Mouse (Mus musculus) liver, adult 10 weeks (tissue): Measurements from ENCODE around the gene Ccdc115. TPM values are rescaled to one million over a fixed set of nuclear protein-coding genes. Genes with fewer than 3 reads are reported as not detected.

ENCODE experiments used
- polyA plus RNA-seq: library from polyadenylated mRNA; stranded (reverse); fragments of 350-450 nt; fragmentation: Illumina TruSeq; extraction: RNeasy Lipid Tissue Mini Kit (QIAGEN cat#74804); gene quantifications from one replicate; pipeline ENCODE4 v1.2.3, GENCODE M21; 2014; ENCODE audit warnings: low read depth, low replicate concordance

Ccdc115 gene
- 7.0 TPM for polyA plus RNA-seq

DNA sequence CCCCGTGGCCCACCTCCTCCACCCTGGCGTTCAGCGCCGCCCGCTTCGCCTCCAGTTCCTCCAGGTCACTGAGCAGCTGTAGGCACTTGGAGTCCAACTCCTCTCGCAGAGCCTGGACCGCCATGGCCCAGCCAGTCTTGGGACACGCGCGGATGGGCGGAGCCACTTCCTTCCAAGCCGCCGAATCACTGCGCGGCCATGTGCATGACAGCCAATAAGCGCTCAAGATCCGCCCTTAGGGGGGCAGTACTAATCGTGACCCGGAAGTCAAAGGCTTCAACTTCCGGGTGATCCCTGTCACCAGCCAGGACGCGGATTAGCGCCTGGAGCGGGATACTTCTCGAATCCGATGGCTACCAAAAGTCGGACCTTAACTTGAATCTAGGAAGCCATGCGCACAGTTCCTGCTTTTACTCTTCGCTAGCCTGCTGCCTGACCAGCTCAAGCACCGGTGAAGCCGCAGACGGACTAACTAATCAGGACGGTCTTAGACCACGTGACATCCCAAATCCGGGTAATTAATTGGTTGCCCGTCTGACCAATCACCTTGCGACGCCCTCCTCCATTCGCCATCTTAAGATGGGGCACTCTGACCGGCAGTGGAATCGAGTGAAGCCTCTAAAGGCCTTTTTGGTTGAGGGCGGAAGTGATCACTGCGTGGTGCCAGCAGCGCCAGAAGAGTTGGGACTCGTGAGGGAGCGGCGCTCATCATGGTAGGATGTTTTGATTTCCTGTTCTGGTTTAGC is at the start of gene Ccdc115, which contains the start of gene Imp4:
Gene Ccdc115 (minus strand): TSS at position 458 of the 746 bp plus-strand sequence.
Gene Imp4 (plus strand): TSS at position 637 of the 746 bp plus-strand sequence.

GRCm38 (mm10) chr1:34459284-34460060 is 20.0 kb upstream of the Ccdc115 start, which contains the start of gene Ptpn18:
Gene Ptpn18, plus strand, starts transcription at chr1:34459762.

Other genes with a start within 250 kb of the Ccdc115 start
- 6.9 TPM for gene Imp4, start 179 bp upstream of the Ccdc115 start, polyA plus RNA-seq
- not detected for gene Ptpn18, start 20.1 kb upstream of the Ccdc115 start, polyA plus RNA-seq
- gene Prss39, start 58.7 kb upstream of the Ccdc115 start, polyA plus RNA-seq: not detected
- gene Cfc1, start 96.0 kb upstream of the Ccdc115 start, polyA plus RNA-seq: not detected
- gene Prss40, start 121.3 kb upstream of the Ccdc115 start, polyA plus RNA-seq: not detected
- gene Amer3, start 140.0 kb upstream of the Ccdc115 start, polyA plus RNA-seq: not detected